In genomic region chr3:96904851-96905541, GRCm38 (mm10) we compare ENCODE assay signal across 8 mouse cellular contexts. TPM values are rescaled to one million over a fixed set of nuclear protein-coding genes. Genes with fewer than 3 reads are reported as not detected.
DNase-seq lines count a peak whose midpoint lies in the region; ATAC-seq lines count a peak whose summit lies in the region.

Gpr89 (minus strand) TSS chr3:96905346.

- no peaks in the 10 kb centered on the region for H3K36me3 ChIP-seq in intestine, embryonic 14.5 days (ENCODE audit: control insufficient read depth, insufficient read depth, low read length)

- H3K27ac ChIP-seq in intestine, embryonic 14.5 days (ENCODE audit: low read depth), result 0 out of 2 replicates have a peak within 1 kb of the TSS, but pooled peaks have one; percentile 7

- H3K9ac ChIP-seq in intestine, embryonic 14.5 days (ENCODE audit: low read length), result peak within 1 kb of the TSS; percentile 81

- no peaks in the 10 kb centered on the region for H3K27me3 ChIP-seq in intestine, embryonic 14.5 days (replicated peaks; ENCODE audit: control insufficient read depth, insufficient read depth, low read length)

- H3K9me3 ChIP-seq in intestine, embryonic 14.5 days (ENCODE audit: control insufficient read depth, low read length), result no peaks in the 10 kb centered on the region

- peak within 1 kb of the TSS; percentile 99 for H3K4me3 ChIP-seq in intestine, embryonic 14.5 days (ENCODE audit: low read depth, low read length)

- under 1% methylated on average over 40 of the region's 40 CpGs for WGBS in intestine, embryonic 14.5 days

- peak; percentile 97 for ATAC-seq in intestine, embryonic 14.5 days (replicated peaks; ENCODE audit: low FRiP score, low TSS enrichment, low read depth)

- DNase-seq in adrenal gland, adult 18-20 months (ENCODE audit: low spot score in 2 of 2), result peak; percentile 92 to 96
- DNase-seq in embryo, embryonic 11 days, result peak; percentile 93
- DNase-seq in gastrocnemius, postnatal 25 days, result peak; percentile 88
- peak; percentile 98 for DNase-seq in intestine, embryonic 14.5 days (ENCODE audit: low spot score)
- DNase-seq in left cerebral cortex, postnatal 14 days (ENCODE audit: low spot score in 2 of 2), result peak; percentile 93 to 96
- peak; percentile 93 for DNase-seq in mesoderm, embryonic 11.5 days (ENCODE audit: low read depth, low spot score)
- DNase-seq in right cerebral cortex, postnatal 36 days (ENCODE audit: low spot score in 2 of 2), result peak; percentile 93
- DNase-seq in yolk sac, embryonic 10.5 days (ENCODE audit: low spot score), result peak; percentile 94

- intact Hi-C loops in left cerebral cortex, postnatal 14 days (cut with DNase I), result no loop called here

- H3K4me2 ChIP-seq in intestine, embryonic 14.5 days (ENCODE audit: low read length), result peak within 1 kb of the TSS; percentile 70

- 0 out of 2 replicates have a peak, but pooled peaks cover 4% of the 10 kb centered on the region for H3K4me1 ChIP-seq in intestine, embryonic 14.5 days (replicated peaks; ENCODE audit: control insufficient read depth, insufficient read depth, low read length)

RNA-seq across cellular contexts. Expression of gene Gpr89, which starts in this region (rescaled TPM):
- 10 to 100 TPM; 25.9 to 35.0 TPM for total RNA-seq in adrenal gland, adult 18-20 months (2021)
- total RNA-seq in gastrocnemius, postnatal 25 days (2021), result 10 to 100 TPM; 13.8 to 20.6 TPM
- 51.1 and 52.0 TPM in 2 replicates for polyA plus RNA-seq in intestine, embryonic 14.5 days (2014; fragmentation: Nextera tagmentation; extraction: Ambion mirVana)
- 10 to 100 TPM; 46.1 to 46.3 TPM for total RNA-seq in left cerebral cortex, postnatal 14 days (2021)

Comparison
In these comparisons a context has a peak if more than half of its experiments do, and no peak if none do; other contexts are left out.
1. Peak in every context shown above with its lines: DNase-seq, ATAC-seq, H3K4me3 ChIP-seq and H3K27ac ChIP-seq.